Mouse (Mus musculus) liver, embryonic 11.5 days (tissue): ENCODE measurements around the gene D430041D05Rik. TPM values are rescaled to one million over a fixed set of nuclear protein-coding genes. Genes with fewer than 3 reads are reported as not detected.

Source experiments
- ATAC-seq: fragments of 200-750 bp; cut with Nextera tagmentation; replicated peaks from 2 replicates; pipeline ENCODE4 v1.8.0; 2017; ENCODE audit warnings: moderate number of reproducible peaks, mild to moderate bottlenecking, moderate TSS enrichment, moderate library complexity; ENCODE audit not compliant: low FRiP score
- DNase-seq: peaks from one replicate; pipeline ENCODE4 v3.0.0-alpha.2; 2017; ENCODE audit warnings: low spot score
- H3K27ac ChIP-seq: fragments of 300-500 bp; sonication (generic); 2 replicates; pipeline ENCODE4 v1.5.1; 2014; ENCODE audit warnings: mild to moderate bottlenecking, low read depth, low read length, control low read depth
- H3K27me3 ChIP-seq: fragments of 300-500 bp; sonication (generic); replicated peaks from 2 replicates; pipeline ENCODE4 v1.6.1; 2014; ENCODE audit warnings: low read length, mixed read lengths; ENCODE audit not compliant: control insufficient read depth, insufficient read depth
- H3K36me3 ChIP-seq: fragments of 300-500 bp; sonication (generic); 2 replicates; pipeline ENCODE4 v1.6.1; 2014; ENCODE audit warnings: mild to moderate bottlenecking, low read length, moderate library complexity, mixed read lengths; ENCODE audit not compliant: control insufficient read depth, insufficient read depth
- H3K4me1 ChIP-seq: fragments of 300-500 bp; sonication (generic); replicated peaks from 2 replicates; pipeline ENCODE4 v1.6.1; 2014; ENCODE audit warnings: low read length, mixed read lengths; ENCODE audit not compliant: control insufficient read depth, insufficient read depth
- H3K4me2 ChIP-seq: fragments of 300-500 bp; sonication (generic); 2 replicates; pipeline ENCODE4 v1.6.1; 2014; ENCODE audit warnings: mild to moderate bottlenecking, control low read depth, moderate library complexity
- H3K4me3 ChIP-seq: fragments of 300-500 bp; sonication (generic); 2 replicates; pipeline ENCODE4 v1.5.1; 2014; ENCODE audit warnings: low read depth, low read length, control low read depth
- H3K9ac ChIP-seq: fragments of 300-500 bp; sonication (generic); 2 replicates; pipeline ENCODE4 v1.6.1; 2014; ENCODE audit warnings: low read depth, low read length, control low read depth
- H3K9me3 ChIP-seq: fragments of 300-500 bp; sonication (generic); 2 replicates; pipeline ENCODE4 v1.6.1; 2016; ENCODE audit warnings: low read length, inconsistent platforms, mixed read lengths; ENCODE audit not compliant: control insufficient read depth
- WGBS: fragments of 180-500 bp; shearing (Covaris S2); extraction: QIAGEN DNeasy Blood & Tissue Kit; methylation state at CpG from one replicate; pipeline ENCODE4 v1.1.7; 2014; 5-methylcytosine and 5-hydroxymethylcytosine counted together
- microRNA counts: library from miRNA; unstranded; fragments of <30 nt; microRNA quantifications from one replicate; lab custom pipeline; 2015
- microRNA-seq: library from miRNA; unstranded; fragments of <30 nt; microRNA quantifications from one replicate; pipeline ENCODE4, GENCODE M21; 2017; ENCODE audit warnings: borderline number of aligned reads
- polyA plus RNA-seq: library from polyadenylated mRNA; unstranded; fragments of >200 nt; fragmentation: Nextera tagmentation; extraction: Ambion mirVana; gene quantifications from 2 replicates; pipeline ENCODE4 v1.2.1, GENCODE M21; 2014

The D430041D05Rik gene
- polyA plus RNA-seq, 1 experiment from 2014 or later: 0.16 TPM

- H3K4me3 ChIP-seq: no peak overlapping the region
- H3K4me2 ChIP-seq: no peak overlapping the region
- ATAC-seq (no peak), DNase-seq (no peak)
- H3K36me3 ChIP-seq: no peaks in the 10 kb centered on the region
- no peak overlapping the region for H3K9ac ChIP-seq
- 78% methylated on average over 2 of the region's 2 CpGs for WGBS
- H3K27ac ChIP-seq: no peak overlapping the region
- peaks cover 17% of the 10 kb centered on the region for H3K4me1 ChIP-seq
- no peaks in the 10 kb centered on the region for H3K9me3 ChIP-seq
- H3K27me3 ChIP-seq: no peaks in the 10 kb centered on the region
These were observed 317.5 kb downstream of the D430041D05Rik start for GRCm38 (mm10) chr2:104093305-104093704.

MicroRNAs within 50 kb of the gene (microRNA counts, 519-probe panel; counts per million panel counts)
- microRNA mmu-miR-1902 (lab: Ali Mortazavi, UCI): not detected

Small RNA genes lying within 50 kb of the gene (microRNA-seq; reads per million reads assigned to microRNA genes)
- not detected for gene Mir1902

Other genes with a start within 250 kb of the D430041D05Rik start
- gene Hipk3, start 83.4 kb upstream of the D430041D05Rik start, polyA plus RNA-seq: 17.4 and 18.3 TPM in 2 replicates
- 57.7 and 65.1 TPM in 2 replicates for gene Cstf3, start 179.5 kb upstream of the D430041D05Rik start, polyA plus RNA-seq